Mouse (Mus musculus): ENCODE results near the gene Ddx52. TPM values are rescaled to one million over a fixed set of nuclear protein-coding genes. Genes with fewer than 3 reads are reported as not detected.

The Ddx52 gene
- polyA plus RNA-seq (2014; fragmentation: Illumina TruSeq; extraction: RNeasy Lipid Tissue Mini Kit (QIAGEN cat#74804); ENCODE audit: insufficient read depth, low read depth, low replicate concordance): 9.7 TPM

DNA sequence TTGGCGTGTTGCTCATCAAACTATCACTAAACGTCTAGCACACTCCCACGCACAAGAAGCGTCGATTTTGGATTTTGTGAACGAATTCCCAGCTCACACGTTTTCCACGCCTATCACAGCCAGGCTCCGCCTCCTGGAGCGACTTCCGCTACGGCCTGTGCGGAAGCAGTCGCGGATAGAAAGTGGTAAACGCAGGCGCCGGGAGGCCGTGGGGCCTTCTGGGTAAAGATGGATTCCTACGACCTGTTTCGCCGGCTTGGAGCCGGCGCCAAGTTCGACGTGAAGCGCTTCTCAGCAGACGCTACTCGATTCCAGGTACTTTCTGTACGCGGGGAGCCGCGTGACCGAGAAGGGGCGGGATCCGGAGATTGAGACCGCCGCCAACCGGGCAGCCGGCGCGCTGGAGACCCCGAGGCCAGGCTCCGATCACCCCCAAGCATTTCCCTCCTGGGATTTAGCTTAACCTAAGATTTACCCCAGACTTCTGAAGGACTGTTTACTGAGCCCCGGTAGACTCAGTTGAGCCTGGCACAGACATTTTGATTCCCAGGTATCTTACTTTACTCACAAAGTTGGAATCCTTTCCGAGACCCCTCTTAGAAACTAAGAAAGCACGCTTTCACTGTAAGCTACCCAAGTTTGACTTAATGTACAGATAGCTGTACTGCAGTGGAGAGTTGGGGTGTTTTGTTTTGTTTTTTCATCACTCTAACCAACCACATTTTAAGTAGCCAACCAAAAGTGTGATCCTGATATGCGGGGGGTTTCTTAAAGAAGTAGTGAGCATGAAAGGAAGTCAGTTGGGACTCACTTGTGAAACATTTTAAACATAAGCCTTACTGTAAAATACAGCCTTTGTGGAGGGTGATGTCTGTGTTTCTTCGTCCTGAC is at the start of gene Ddx52:
TSS of gene Ddx52 (plus strand) at position 113 of the 891 bp plus-strand sequence.

DNA sequence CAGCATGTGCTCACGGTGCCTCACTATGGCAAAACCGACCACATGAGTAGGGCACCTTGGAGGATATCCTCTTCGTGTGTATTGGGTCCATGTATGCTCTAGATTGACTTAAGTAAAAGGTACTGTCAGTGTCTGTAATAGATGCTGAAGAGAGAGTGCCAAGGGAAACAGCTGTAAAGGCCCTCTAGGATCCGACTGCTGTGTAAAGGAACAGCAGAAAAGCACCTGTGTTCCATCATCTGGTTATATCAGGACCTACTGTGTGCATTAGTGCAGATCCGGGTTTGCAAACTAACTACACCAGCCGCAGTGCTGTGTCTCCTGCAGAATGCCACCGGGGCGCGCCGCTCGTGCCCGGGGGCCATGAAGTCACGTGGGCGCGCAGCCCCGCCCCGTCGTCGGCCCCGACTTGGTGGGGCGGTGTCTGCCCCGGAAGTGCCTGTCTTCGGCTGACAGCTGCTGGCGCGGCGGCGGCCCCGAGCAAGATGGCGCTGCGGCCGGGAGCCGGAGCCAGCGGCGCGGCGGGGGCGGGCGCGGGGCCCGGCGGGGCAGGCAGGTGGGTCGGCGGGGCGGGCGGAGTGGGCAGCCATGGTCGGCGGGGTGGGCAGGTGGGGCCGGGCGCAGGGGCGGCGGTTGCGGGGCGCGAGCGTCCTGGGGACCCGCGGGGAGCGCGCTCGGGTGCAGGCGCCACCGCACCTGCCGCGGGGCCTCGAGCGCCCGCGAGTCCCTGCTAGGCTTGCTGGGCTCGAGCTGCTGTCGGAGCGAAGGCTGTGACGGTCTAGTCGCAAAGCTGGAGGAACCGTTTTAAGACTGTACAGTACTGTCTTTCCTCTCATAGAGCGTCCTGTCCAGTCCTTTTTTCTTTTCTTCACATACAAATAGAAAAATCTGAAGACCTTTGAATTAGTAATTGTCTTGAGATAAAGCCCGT is 22.4 kb downstream of the Ddx52 start, which contains the start of gene Synrg:
TSS of gene Synrg (plus strand) at position 438 of the 931 bp plus-strand sequence.

Other genes with a start within 250 kb of the Ddx52 start
- 59.1 TPM for gene Wfdc17, start 238.1 kb upstream of the Ddx52 start, polyA plus RNA-seq (2014; fragmentation: Illumina TruSeq; extraction: RNeasy Lipid Tissue Mini Kit (QIAGEN cat#74804); ENCODE audit: insufficient read depth, low read depth, low replicate concordance)
- not detected for gene Wfdc18, start 233.0 kb upstream of the Ddx52 start, polyA plus RNA-seq (2014; fragmentation: Illumina TruSeq; extraction: RNeasy Lipid Tissue Mini Kit (QIAGEN cat#74804); ENCODE audit: insufficient read depth, low read depth, low replicate concordance)
- gene Wfdc21, start 195.1 kb upstream of the Ddx52 start, polyA plus RNA-seq (2014; fragmentation: Illumina TruSeq; extraction: RNeasy Lipid Tissue Mini Kit (QIAGEN cat#74804); ENCODE audit: insufficient read depth, low read depth, low replicate concordance): 30.3 TPM
- gene Heatr6, start 188.4 kb upstream of the Ddx52 start, polyA plus RNA-seq (2014; fragmentation: Illumina TruSeq; extraction: RNeasy Lipid Tissue Mini Kit (QIAGEN cat#74804); ENCODE audit: insufficient read depth, low read depth, low replicate concordance): 3.7 TPM
- gene Hnf1b, start 92.0 kb upstream of the Ddx52 start, polyA plus RNA-seq (2014; fragmentation: Illumina TruSeq; extraction: RNeasy Lipid Tissue Mini Kit (QIAGEN cat#74804); ENCODE audit: insufficient read depth, low read depth, low replicate concordance): 5.1 TPM
- gene Synrg, start 22.4 kb downstream of the Ddx52 start, polyA plus RNA-seq (2014; fragmentation: Illumina TruSeq; extraction: RNeasy Lipid Tissue Mini Kit (QIAGEN cat#74804); ENCODE audit: insufficient read depth, low read depth, low replicate concordance): 8.8 TPM
- 36.5 TPM for gene Dusp14, start 127.2 kb downstream of the Ddx52 start, polyA plus RNA-seq (2014; fragmentation: Illumina TruSeq; extraction: RNeasy Lipid Tissue Mini Kit (QIAGEN cat#74804); ENCODE audit: insufficient read depth, low read depth, low replicate concordance)
- gene Tada2a, start 187.5 kb downstream of the Ddx52 start, polyA plus RNA-seq (2014; fragmentation: Illumina TruSeq; extraction: RNeasy Lipid Tissue Mini Kit (QIAGEN cat#74804); ENCODE audit: insufficient read depth, low read depth, low replicate concordance): 8.2 TPM
- 11.5 TPM for gene Acaca, start 187.6 kb downstream of the Ddx52 start, polyA plus RNA-seq (2014; fragmentation: Illumina TruSeq; extraction: RNeasy Lipid Tissue Mini Kit (QIAGEN cat#74804); ENCODE audit: insufficient read depth, low read depth, low replicate concordance)
- not detected for gene Gm11437, start 225.4 kb downstream of the Ddx52 start, polyA plus RNA-seq (2014; fragmentation: Illumina TruSeq; extraction: RNeasy Lipid Tissue Mini Kit (QIAGEN cat#74804); ENCODE audit: insufficient read depth, low read depth, low replicate concordance)